Mouse (Mus musculus) embryonic fibroblast, embryonic 13.5 days (primary cell): Measurements from ENCODE around the gene Kdelc2.

Experiments used
- CTCF ChIP-seq: IDR thresholded peaks from 2 replicates; pipeline ENCODE4 v1.5.1; 2011; ENCODE audit warnings: mild to moderate bottlenecking, control low read depth, low read length, moderate library complexity, borderline replicate concordance; ENCODE audit not compliant: insufficient read depth
- POLR2A ChIP-seq: IDR thresholded peaks from 2 replicates; pipeline ENCODE4 v1.6.1; 2011; ENCODE audit warnings: low read depth, mild to moderate bottlenecking, control low read depth, low read length, moderate library complexity

DNA sequence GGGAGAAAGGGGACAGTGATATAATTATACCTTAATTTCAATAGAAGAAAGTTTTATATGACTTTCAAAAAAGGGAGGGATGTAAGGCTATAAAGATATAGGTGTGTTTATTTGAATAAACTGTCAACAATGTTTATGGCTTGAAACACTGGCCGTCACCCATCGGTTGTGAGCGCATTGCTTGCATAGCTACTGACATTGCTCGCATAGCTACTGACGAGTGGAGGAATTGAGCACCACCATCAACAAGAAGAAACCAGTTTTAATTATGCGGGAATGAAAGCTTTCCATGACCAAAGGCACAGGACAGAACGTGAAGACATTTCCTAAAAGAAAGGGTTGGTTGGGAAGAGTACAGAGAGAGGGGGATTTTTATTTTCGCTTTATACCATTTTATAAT lies 17.3 kb downstream of the Kdelc2 start:
- TF ChIP-seq CTCF (no peak), POLR2A (no peak)
